Mouse (Mus musculus) frontal cortex, postnatal 25 days (tissue): ENCODE results near the gene Ecm1.

ENCODE experiments used
- DNase-seq, 2 experiments: peaks; one replicate each; pipeline ENCODE4 v3.0.0; 2022; ENCODE audit warnings: low spot score in 2 of 2

The Ecm1 gene

GRCm38 (mm10) chr3:95689940-95690339 is 49.4 kb downstream of the Ecm1 start:
- no peak for DNase-seq

GRCm38 (mm10) chr3:95689171-95689915 is 50.0 kb downstream of the Ecm1 start:
- no peak for DNase-seq

- no peak for DNase-seq
Measured at GRCm38 (mm10) chr3:95687524-95688421, 51.6 kb downstream of the Ecm1 start, which contains the start of gene Adamtsl4. TSS of gene Adamtsl4 (minus strand) at chr3:95687917.

DNA sequence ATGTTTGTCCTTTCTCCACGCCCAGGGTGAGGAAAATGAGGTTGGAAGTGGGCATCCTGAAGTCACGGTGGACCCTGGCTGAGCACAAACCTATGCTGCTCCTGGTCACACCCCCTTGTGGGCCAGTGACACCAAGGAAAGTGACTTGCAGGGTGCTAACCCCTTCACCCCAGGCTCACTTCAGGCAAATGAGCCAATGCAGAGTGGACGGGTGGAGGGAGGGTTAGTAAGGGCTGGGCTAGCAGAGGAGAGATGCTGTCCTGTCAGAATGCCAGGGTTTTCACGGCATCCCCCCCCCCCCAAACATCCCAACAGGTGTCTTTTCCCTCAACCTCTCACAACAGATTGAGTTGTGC is 52.2 kb downstream of the Ecm1 start:
- no peak for DNase-seq

DNA sequence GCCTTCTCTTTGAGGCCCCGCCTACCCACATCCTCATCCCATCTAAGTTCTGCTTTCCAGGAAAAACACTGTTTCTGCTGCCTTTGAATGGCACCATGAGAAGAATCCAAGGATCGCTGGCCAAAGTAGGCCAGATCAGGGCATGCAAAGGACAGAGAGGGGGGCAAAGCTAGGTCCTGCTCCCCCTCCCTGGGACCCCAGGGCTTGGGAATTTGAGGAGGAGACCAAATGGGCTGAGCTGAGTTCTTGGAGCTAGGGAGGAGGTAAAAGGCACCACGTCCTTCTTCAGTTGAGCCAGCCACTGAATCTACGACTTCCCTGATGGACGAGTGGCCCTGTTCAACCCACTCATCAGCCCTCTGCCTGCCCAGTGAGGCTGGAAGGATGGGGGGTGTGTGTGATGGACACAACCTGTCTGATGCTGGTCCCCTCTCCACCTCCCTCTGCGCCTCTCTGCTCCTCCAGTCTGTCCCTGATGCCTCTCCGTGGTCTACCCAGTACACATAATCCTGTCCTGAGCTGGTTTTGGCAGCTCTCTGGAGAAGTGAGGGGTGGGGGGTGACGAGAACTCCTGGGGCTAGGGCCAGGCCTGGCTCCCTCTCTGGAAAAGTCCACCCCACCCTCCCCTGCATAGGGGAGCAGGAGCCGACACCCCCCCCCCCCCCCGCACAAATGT is 52.7 kb downstream of the Ecm1 start:
- no peak for DNase-seq

GRCm38 (mm10) chr3:95685701-95686100 is 53.7 kb downstream of the Ecm1 start:
- no peak for DNase-seq

GRCm38 (mm10) chr3:95685301-95685700 is 54.1 kb downstream of the Ecm1 start:
- no peak for DNase-seq

DNA sequence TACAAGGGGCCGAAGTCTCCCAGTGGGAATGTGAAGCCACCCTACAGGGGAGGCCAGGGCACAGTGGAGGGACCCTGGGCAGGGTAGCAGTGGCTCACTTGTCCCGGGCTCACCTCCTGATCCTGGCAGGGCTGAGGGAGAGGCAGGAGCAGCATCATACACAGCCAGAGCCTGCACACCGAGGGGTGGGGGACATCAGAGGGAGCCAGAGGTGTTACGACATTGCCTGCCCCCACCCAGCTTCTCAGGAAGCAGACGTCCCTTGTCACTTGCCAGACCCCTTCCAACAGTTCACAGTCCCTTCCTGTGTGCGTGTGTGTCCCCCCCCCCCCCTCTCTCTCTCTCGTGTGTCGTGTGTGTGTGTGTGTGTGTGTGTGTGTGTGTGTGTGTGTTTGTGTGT is 54.5 kb downstream of the Ecm1 start:
- no peak for DNase-seq
